ENCODE assay signal across 8 mouse cellular contexts in genomic region chr11:96823471-96823837, GRCm38 (mm10). TPM values are rescaled to one million over a fixed set of nuclear protein-coding genes. Genes with fewer than 3 reads are reported as not detected.
DNase-seq lines count a peak whose midpoint lies in the region; ATAC-seq and TF ChIP-seq lines count a peak whose summit lies in the region.

No protein-coding gene starts in this region.

- peak overlapping the region; percentile 43 for H3K4me3 ChIP-seq in lung, embryonic 15.5 days
- no peak overlapping the region for H3K4me3 ChIP-seq in lung, adult 2 months (replicated peaks; ENCODE audit: extremely low read depth, low read depth, low read length)
- peak overlapping the region; percentile 46 for H3K4me3 ChIP-seq in embryonic facial prominence, embryonic 11.5 days (ENCODE audit: low read depth, low read length)
- peak overlapping the region; percentile 47 for H3K4me3 ChIP-seq in hindbrain, embryonic 14.5 days (replicated peaks; ENCODE audit: low read length)
- H3K4me3 ChIP-seq in midbrain, embryonic 16.5 days (ENCODE audit: low read depth, low read length): peak overlapping the region; percentile 54

- TF ChIP-seq CTCF in lung, adult 2 months (IDR thresholded peaks at IDR 0.05; ENCODE audit: insufficient read depth, low read length): no peak

- TF ChIP-seq POLR2A in lung, adult 2 months (IDR thresholded peaks at IDR 0.05; ENCODE audit: borderline replicate concordance, extremely low read depth, low read depth, low read length): no peak

- 9% methylated on average over 13 of the region's 13 CpGs for WGBS in lung, embryonic 15.5 days
- WGBS in lung, adult 2 months: 12% methylated on average over 13 of the region's 13 CpGs
- WGBS in embryonic facial prominence, embryonic 11.5 days: 11% methylated on average over 13 of the region's 13 CpGs
- WGBS in hindbrain, embryonic 14.5 days: 7% methylated on average over 13 of the region's 13 CpGs
- 4% methylated on average over 13 of the region's 13 CpGs for WGBS in midbrain, embryonic 16.5 days

- peak overlapping the region; percentile 41 for H3K9ac ChIP-seq in lung, embryonic 15.5 days
- peak overlapping the region; percentile 52 for H3K9ac ChIP-seq in embryonic facial prominence, embryonic 11.5 days (replicated peaks; ENCODE audit: low read length)
- peak overlapping the region; percentile 54 for H3K9ac ChIP-seq in hindbrain, embryonic 14.5 days
- peak overlapping the region; percentile 74 for H3K9ac ChIP-seq in midbrain, embryonic 16.5 days (ENCODE audit: low read depth, low read length)

- H3K27ac ChIP-seq in lung, embryonic 15.5 days: peak overlapping the region; percentile 51; the same call in 1 of the 2 replicates
- peak overlapping the region; percentile 59 for H3K27ac ChIP-seq in embryonic facial prominence, embryonic 11.5 days (replicated peaks; ENCODE audit: low read depth, low read length)
- peak overlapping the region; percentile 89 for H3K27ac ChIP-seq in hindbrain, embryonic 14.5 days
- H3K27ac ChIP-seq in midbrain, embryonic 16.5 days (ENCODE audit: low read length): peak overlapping the region; percentile 89

- no peaks in the 10 kb centered on the region for H3K9me3 ChIP-seq in lung, embryonic 15.5 days
- H3K9me3 ChIP-seq in embryonic facial prominence, embryonic 11.5 days (replicated peaks; ENCODE audit: control insufficient read depth, low read length): no peaks in the 10 kb centered on the region
- H3K9me3 ChIP-seq in hindbrain, embryonic 14.5 days (ENCODE audit: control insufficient read depth, low read length): no peaks in the 10 kb centered on the region
- no peaks in the 10 kb centered on the region for H3K9me3 ChIP-seq in midbrain, embryonic 16.5 days (replicated peaks; ENCODE audit: control insufficient read depth, low read length, poor library complexity, severe bottlenecking)

- H3K36me3 ChIP-seq in lung, embryonic 15.5 days: peaks cover 59% of the 10 kb centered on the region
- H3K36me3 ChIP-seq in embryonic facial prominence, embryonic 11.5 days (replicated peaks; ENCODE audit: control insufficient read depth, insufficient read depth, low read depth, low read length): peaks cover 16% of the 10 kb centered on the region
- H3K36me3 ChIP-seq in hindbrain, embryonic 14.5 days (replicated peaks; ENCODE audit: control insufficient read depth, insufficient read depth): peaks cover 64% of the 10 kb centered on the region
- H3K36me3 ChIP-seq in midbrain, embryonic 16.5 days (ENCODE audit: control insufficient read depth, insufficient read depth, low read length): peaks cover 33% of the 10 kb centered on the region

- H3K4me2 ChIP-seq in lung, embryonic 15.5 days: peak overlapping the region; percentile 82
- H3K4me2 ChIP-seq in embryonic facial prominence, embryonic 11.5 days (ENCODE audit: low read depth, low read length): peak overlapping the region; percentile 94
- H3K4me2 ChIP-seq in hindbrain, embryonic 14.5 days (replicated peaks): peak overlapping the region; percentile 67
- H3K4me2 ChIP-seq in midbrain, embryonic 16.5 days (ENCODE audit: low read length): peak overlapping the region; percentile 96

- no peak for DNase-seq in lung, adult 2 months
- DNase-seq in embryonic facial prominence, embryonic 11.5 days (ENCODE audit: low spot score): no peak
- DNase-seq in hindbrain, embryonic 14.5 days (ENCODE audit: low spot score): no peak
- DNase-seq in urinary bladder, adult 2 months (ENCODE audit: low spot score): no peak
- no peak for DNase-seq in left cerebral cortex, postnatal 14 days (ENCODE audit: low spot score in 2 of 2)
- DNase-seq in spleen, adult 12 weeks (ENCODE audit: low spot score): no peak

- intact Hi-C loops in left cerebral cortex, postnatal 14 days (cut with DNase I): no loop called here

- peaks cover 50% of the 10 kb centered on the region for H3K4me1 ChIP-seq in lung, embryonic 15.5 days
- H3K4me1 ChIP-seq in lung, adult 2 months (ENCODE audit: control insufficient read depth, insufficient read depth, low read length): peaks cover 37% of the 10 kb centered on the region
- H3K4me1 ChIP-seq in embryonic facial prominence, embryonic 11.5 days (ENCODE audit: control insufficient read depth, insufficient read depth, low read length): peaks cover 23% of the 10 kb centered on the region
- peaks cover 56% of the 10 kb centered on the region for H3K4me1 ChIP-seq in hindbrain, embryonic 14.5 days (replicated peaks; ENCODE audit: control insufficient read depth, insufficient read depth, low read length)
- peaks cover 55% of the 10 kb centered on the region for H3K4me1 ChIP-seq in midbrain, embryonic 16.5 days (ENCODE audit: control insufficient read depth, insufficient read depth, low read length)

- no peaks in the 10 kb centered on the region for H3K27me3 ChIP-seq in lung, embryonic 15.5 days
- H3K27me3 ChIP-seq in embryonic facial prominence, embryonic 11.5 days (ENCODE audit: control insufficient read depth, insufficient read depth, low read length): no peaks in the 10 kb centered on the region
- H3K27me3 ChIP-seq in hindbrain, embryonic 14.5 days (ENCODE audit: control insufficient read depth, insufficient read depth, low read length): no peaks in the 10 kb centered on the region
- H3K27me3 ChIP-seq in midbrain, embryonic 16.5 days (ENCODE audit: control insufficient read depth, insufficient read depth, low read depth, low read length): no peaks in the 10 kb centered on the region

- ATAC-seq in lung, embryonic 15.5 days (ENCODE audit: borderline replicate concordance, extremely low read depth, low FRiP score, low TSS enrichment): peak; percentile 8
- ATAC-seq in embryonic facial prominence, embryonic 11.5 days (replicated peaks; ENCODE audit: insufficient number of reproducible peaks, low FRiP score, low TSS enrichment, low read depth): peak; percentile 46
- ATAC-seq in hindbrain, embryonic 14.5 days (ENCODE audit: low FRiP score): peak; percentile 39
- peak; percentile 22; the same call in 1 of the 2 replicates for ATAC-seq in midbrain, embryonic 16.5 days

RNA-seq across cellular contexts. Expression of gene Nfe2l1, which starts 6.3 kb away (rescaled TPM):
- polyA plus RNA-seq in lung, embryonic 15.5 days (2015; fragmentation: Nextera tagmentation; extraction: Ambion mirVana): 62.5 and 65.0 TPM in 2 replicates
- 225 and 264 TPM in 2 replicates for polyA plus RNA-seq in lung, adult 2 months (2012; rRNA removed)
- polyA plus RNA-seq in embryonic facial prominence, embryonic 11.5 days (2014; fragmentation: Nextera tagmentation; extraction: Ambion mirVana): 30.3 and 32.5 TPM in 2 replicates
- 49.3 and 54.7 TPM in 2 replicates for polyA plus RNA-seq in hindbrain, embryonic 14.5 days (2014; fragmentation: Nextera tagmentation; extraction: Ambion mirVana)
- polyA plus RNA-seq in midbrain, embryonic 16.5 days (2015; fragmentation: Nextera tagmentation; extraction: Ambion mirVana): 79.1 and 81.8 TPM in 2 replicates
- 120 and 137 TPM in 2 replicates for polyA plus RNA-seq in urinary bladder, adult 2 months (2012; rRNA removed)
- total RNA-seq in left cerebral cortex, postnatal 14 days (2021): 100 to 1,000 TPM; 205 to 209 TPM

RNA-seq across cellular contexts. Expression of gene Copz2, which starts 26.2 kb away (rescaled TPM):
- polyA plus RNA-seq in lung, embryonic 15.5 days (2015; fragmentation: Nextera tagmentation; extraction: Ambion mirVana): 134 and 138 TPM in 2 replicates
- polyA plus RNA-seq in lung, adult 2 months (2012; rRNA removed): 39.7 and 44.8 TPM in 2 replicates
- polyA plus RNA-seq in embryonic facial prominence, embryonic 11.5 days (2014; fragmentation: Nextera tagmentation; extraction: Ambion mirVana): 61.1 and 61.2 TPM in 2 replicates
- polyA plus RNA-seq in hindbrain, embryonic 14.5 days (2014; fragmentation: Nextera tagmentation; extraction: Ambion mirVana): 23.1 and 29.7 TPM in 2 replicates
- 14.8 and 16.3 TPM in 2 replicates for polyA plus RNA-seq in midbrain, embryonic 16.5 days (2015; fragmentation: Nextera tagmentation; extraction: Ambion mirVana)
- polyA plus RNA-seq in urinary bladder, adult 2 months (2012; rRNA removed): 111 and 117 TPM in 2 replicates
- 1 to 10 TPM; 2.7 to 3.2 TPM for total RNA-seq in left cerebral cortex, postnatal 14 days (2021)

RNA-seq across cellular contexts. Expression of gene Cbx1, which starts 34.5 kb away (rescaled TPM):
- 114 and 121 TPM in 2 replicates for polyA plus RNA-seq in lung, embryonic 15.5 days (2015; fragmentation: Nextera tagmentation; extraction: Ambion mirVana)
- polyA plus RNA-seq in lung, adult 2 months (2012; rRNA removed): 15.3 and 19.0 TPM in 2 replicates
- polyA plus RNA-seq in embryonic facial prominence, embryonic 11.5 days (2014; fragmentation: Nextera tagmentation; extraction: Ambion mirVana): 160 and 179 TPM in 2 replicates
- 52.5 and 57.7 TPM in 2 replicates for polyA plus RNA-seq in hindbrain, embryonic 14.5 days (2014; fragmentation: Nextera tagmentation; extraction: Ambion mirVana)
- polyA plus RNA-seq in midbrain, embryonic 16.5 days (2015; fragmentation: Nextera tagmentation; extraction: Ambion mirVana): 56.2 and 66.3 TPM in 2 replicates
- polyA plus RNA-seq in urinary bladder, adult 2 months (2012; rRNA removed): 43.6 and 46.4 TPM in 2 replicates
- total RNA-seq in left cerebral cortex, postnatal 14 days (2021): 10 to 100 TPM; 47.0 to 50.1 TPM

RNA-seq across cellular contexts. Expression of gene Snx11, which starts 46.1 kb away (rescaled TPM):
- polyA plus RNA-seq in lung, embryonic 15.5 days (2015; fragmentation: Nextera tagmentation; extraction: Ambion mirVana): 20.0 and 20.3 TPM in 2 replicates
- polyA plus RNA-seq in lung, adult 2 months (2012; rRNA removed): 23.5 and 26.8 TPM in 2 replicates
- 9.8 and 10.4 TPM in 2 replicates for polyA plus RNA-seq in embryonic facial prominence, embryonic 11.5 days (2014; fragmentation: Nextera tagmentation; extraction: Ambion mirVana)
- polyA plus RNA-seq in hindbrain, embryonic 14.5 days (2014; fragmentation: Nextera tagmentation; extraction: Ambion mirVana): 37.9 and 42.5 TPM in 2 replicates
- polyA plus RNA-seq in midbrain, embryonic 16.5 days (2015; fragmentation: Nextera tagmentation; extraction: Ambion mirVana): 46.7 TPM in 2 replicates
- polyA plus RNA-seq in urinary bladder, adult 2 months (2012; rRNA removed): 26.0 and 30.0 TPM in 2 replicates
- total RNA-seq in left cerebral cortex, postnatal 14 days (2021): 10 to 100 TPM; 39.0 to 44.2 TPM
